Mouse (Mus musculus) hindbrain, embryonic 16.5 days (tissue): Measurements from ENCODE around the gene Tepsin. TPM values are rescaled to one million over a fixed set of nuclear protein-coding genes. Genes with fewer than 3 reads are reported as not detected.

Experiments
- ATAC-seq: fragments of 200-750 bp; cut with Nextera tagmentation; 2 replicates; pipeline ENCODE4 v1.8.0; 2017; ENCODE audit warnings: moderate TSS enrichment, moderate library complexity
- H3K27ac ChIP-seq: fragments of 300-500 bp; sonication (generic); 2 replicates; pipeline ENCODE4 v1.5.1; 2014; ENCODE audit warnings: low read depth, mild to moderate bottlenecking, control low read depth, low read length, moderate library complexity
- H3K27me3 ChIP-seq: fragments of 300-500 bp; sonication (generic); replicated peaks from 2 replicates; pipeline ENCODE4 v1.6.1; 2014; ENCODE audit warnings: low read length; ENCODE audit not compliant: control insufficient read depth, insufficient read depth
- H3K36me3 ChIP-seq: fragments of 300-500 bp; sonication (generic); 2 replicates; pipeline ENCODE4 v1.6.1; 2014; ENCODE audit warnings: mild to moderate bottlenecking, low read length, moderate library complexity, mixed read lengths; ENCODE audit not compliant: control insufficient read depth, insufficient read depth
- H3K4me1 ChIP-seq: fragments of 300-500 bp; sonication (generic); 2 replicates; pipeline ENCODE4 v1.6.1; 2014; ENCODE audit warnings: low read depth, low read length; ENCODE audit not compliant: control insufficient read depth, insufficient read depth
- H3K4me2 ChIP-seq: fragments of 300-500 bp; sonication (generic); 2 replicates; pipeline ENCODE4 v1.6.1; 2014; ENCODE audit warnings: mild to moderate bottlenecking, low read length, control low read depth, moderate library complexity
- H3K4me3 ChIP-seq: fragments of 300-500 bp; sonication (generic); 2 replicates; pipeline ENCODE4 v1.5.1; 2014; ENCODE audit warnings: mild to moderate bottlenecking, low read length, control low read depth, moderate library complexity
- H3K9ac ChIP-seq: fragments of 300-500 bp; sonication (generic); 2 replicates; pipeline ENCODE4 v1.6.1; 2014; ENCODE audit warnings: low read depth, mild to moderate bottlenecking, control low read depth, low read length, moderate library complexity
- H3K9me3 ChIP-seq: fragments of 300-500 bp; sonication (generic); 2 replicates; pipeline ENCODE4 v1.6.1; 2014; ENCODE audit warnings: mild to moderate bottlenecking, low read length, moderate library complexity; ENCODE audit not compliant: control insufficient read depth
- WGBS: fragments of 180-500 bp; shearing (Covaris S2); extraction: QIAGEN DNeasy Blood & Tissue Kit; methylation state at CpG from one replicate; pipeline ENCODE4 v1.1.7; 2014; 5-methylcytosine and 5-hydroxymethylcytosine counted together
- polyA plus RNA-seq: library from polyadenylated mRNA; unstranded; fragments of >200 nt; fragmentation: Nextera tagmentation; extraction: Ambion mirVana; gene quantifications from 2 replicates; pipeline ENCODE4 v1.2.1, GENCODE M21; 2015

The Tepsin gene
- polyA plus RNA-seq, 1 experiment from 2014 or later = 20.5 TPM

DNA sequence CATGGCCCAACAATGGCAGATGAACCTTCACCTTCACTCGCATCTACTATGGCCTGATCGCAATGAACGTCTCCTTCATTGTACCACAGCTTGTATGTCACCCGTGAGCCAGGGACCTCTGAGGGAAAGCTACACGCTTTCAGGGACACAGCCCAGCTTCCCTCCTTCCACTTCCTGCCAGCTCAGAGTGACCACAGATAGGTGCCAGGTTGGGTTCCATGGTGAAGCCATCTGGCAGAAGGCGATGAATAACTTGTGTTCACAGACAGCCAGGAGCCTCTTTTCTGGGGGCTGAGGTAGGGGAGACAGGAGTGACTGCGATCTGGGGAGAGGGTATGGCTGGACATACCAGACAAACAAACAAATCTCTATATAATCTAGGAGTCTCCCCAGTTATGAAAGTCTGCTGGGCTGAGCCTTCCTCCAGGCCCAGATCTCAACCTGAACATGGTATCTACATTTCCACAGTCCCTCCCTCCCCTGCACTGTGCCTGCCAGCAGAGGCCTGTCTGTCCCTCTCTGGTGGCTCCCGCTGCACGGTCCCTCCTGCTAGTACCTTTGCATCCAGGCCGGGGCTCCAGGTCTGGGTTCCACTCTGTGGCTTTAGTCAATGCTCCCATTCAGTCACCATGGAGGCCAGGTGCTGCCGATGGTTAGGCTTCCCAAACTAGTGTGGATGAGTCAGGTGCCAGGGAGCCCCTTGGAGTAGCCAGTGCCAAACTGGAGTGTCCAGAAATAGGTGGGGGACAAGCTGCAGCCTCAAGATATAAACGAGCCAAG is 42.4 kb downstream of the Tepsin start:
- no peak for ATAC-seq

DNA sequence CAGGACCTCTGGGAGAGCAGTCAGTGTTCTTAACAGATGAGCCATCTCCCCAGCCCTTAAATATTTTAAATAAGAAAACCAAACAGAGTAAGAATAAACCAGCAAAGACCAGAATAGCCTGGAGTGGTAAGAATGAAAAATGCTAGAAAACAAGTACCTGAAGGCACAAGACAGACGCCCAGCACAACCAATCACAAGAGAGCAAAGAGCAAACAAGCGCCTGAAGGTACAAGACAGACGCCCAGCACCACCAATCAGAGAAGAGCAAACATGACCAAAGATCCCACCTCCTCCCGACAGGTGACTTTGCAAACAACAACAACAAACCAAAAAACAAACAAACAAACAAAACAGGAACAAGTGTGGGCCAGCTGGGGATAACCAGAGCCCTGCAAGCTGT is 44.7 kb downstream of the Tepsin start:
- Histone ChIP-seq H3K27me3 (no peaks in the 10 kb centered on the region), H3K9ac (no peak overlapping the region), H3K4me3 (no peak overlapping the region), H3K4me1 (peaks cover 15% of the 10 kb centered on the region; the same call in 1 of the 2 replicates), H3K27ac (no peak overlapping the region), H3K9me3 (no peaks in the 10 kb centered on the region), H3K4me2 (no peak overlapping the region), H3K36me3 (no peaks in the 10 kb centered on the region)
- ATAC-seq = no peak
- WGBS = 80% methylated on average over 4 of the region's 4 CpGs

More for the DNA sequence above, 42.4 kb downstream of the Tepsin start:
- Histone ChIP-seq H3K4me1 (peaks cover 9% of the 10 kb centered on the region; the same call in 1 of the 2 replicates), H3K4me2 (no peak overlapping the region), H3K36me3 (no peaks in the 10 kb centered on the region), H3K4me3 (no peak overlapping the region), H3K27me3 (no peaks in the 10 kb centered on the region), H3K27ac (no peak overlapping the region), H3K9me3 (no peaks in the 10 kb centered on the region), H3K9ac (no peak overlapping the region)
- WGBS = 78% methylated on average over 12 of the region's 12 CpGs

DNA sequence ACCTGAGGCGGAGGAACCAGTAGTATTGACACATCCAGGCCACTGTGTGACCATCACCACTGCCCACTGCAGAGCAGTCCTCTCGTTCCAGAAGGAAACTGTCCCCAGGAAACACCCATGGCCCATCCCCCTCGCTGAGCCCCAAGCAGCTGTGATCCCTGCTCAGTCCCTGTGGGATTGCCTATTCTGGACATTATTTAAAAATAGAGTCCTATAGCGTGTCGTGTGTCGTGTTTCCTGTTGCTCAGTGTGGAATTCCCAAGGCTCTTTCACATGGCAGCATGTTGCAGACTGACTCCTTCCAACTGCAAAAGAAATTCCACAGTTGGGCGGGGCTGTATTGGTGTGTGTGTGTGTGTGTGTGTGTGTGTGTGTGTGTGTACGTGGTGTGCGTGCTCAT is 46.3 kb downstream of the Tepsin start:
- Histone ChIP-seq H3K27me3 (no peaks in the 10 kb centered on the region), H3K9ac (no peak overlapping the region), H3K27ac (no peak overlapping the region), H3K4me3 (no peak overlapping the region), H3K4me1 (peaks cover 29% of the 10 kb centered on the region), H3K9me3 (no peaks in the 10 kb centered on the region), H3K36me3 (no peaks in the 10 kb centered on the region), H3K4me2 (no peak overlapping the region)
- 71% methylated on average over 9 of the region's 9 CpGs for WGBS
- ATAC-seq = no peak

DNA sequence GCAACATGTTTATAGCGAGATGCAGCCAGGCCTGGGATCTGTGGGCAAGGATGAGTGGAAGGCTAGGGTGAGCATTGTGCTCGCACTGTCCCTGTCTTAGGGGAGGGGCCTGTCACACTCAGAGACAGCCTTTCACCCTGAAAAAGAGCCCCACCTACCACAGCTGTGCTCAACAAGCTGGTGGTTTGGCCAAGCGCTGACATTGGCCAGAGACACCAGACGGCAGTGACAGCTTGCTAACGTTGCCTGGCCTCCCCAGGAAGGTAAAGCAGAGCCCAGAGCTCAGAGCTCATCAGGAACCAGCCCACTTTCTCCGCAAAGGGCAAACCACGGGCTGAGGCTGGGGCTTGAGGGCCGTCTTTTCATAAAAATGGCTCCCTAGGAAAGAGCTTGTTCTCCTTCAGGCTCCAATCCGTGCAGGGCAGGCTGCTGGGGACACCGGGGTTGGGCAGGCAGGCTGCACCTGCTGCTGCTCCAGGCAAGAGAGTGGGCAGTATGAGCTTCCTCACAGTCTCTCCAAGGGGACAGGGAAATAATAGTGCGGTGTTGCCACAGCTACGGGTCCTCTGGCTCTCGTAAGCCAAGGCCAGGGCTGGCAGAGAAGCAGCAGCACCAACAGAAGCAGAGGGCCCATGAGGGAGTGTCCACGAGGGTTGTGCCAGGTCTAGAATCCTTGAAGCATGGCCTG is 47.3 kb downstream of the Tepsin start:
- peak; percentile 43 for ATAC-seq
- H3K27me3 ChIP-seq = no peaks in the 10 kb centered on the region
- 35% methylated on average over 14 of the region's 14 CpGs for WGBS
- H3K9ac ChIP-seq = 0 out of 2 replicates have a peak overlapping the region, but pooled peaks have one; percentile 1
- peaks cover 29% of the 10 kb centered on the region for H3K4me1 ChIP-seq
- no peaks in the 10 kb centered on the region for H3K36me3 ChIP-seq
- peak overlapping the region; percentile 52 for H3K27ac ChIP-seq
- no peaks in the 10 kb centered on the region for H3K9me3 ChIP-seq
- no peak overlapping the region for H3K4me3 ChIP-seq
- H3K4me2 ChIP-seq = no peak overlapping the region

DNA sequence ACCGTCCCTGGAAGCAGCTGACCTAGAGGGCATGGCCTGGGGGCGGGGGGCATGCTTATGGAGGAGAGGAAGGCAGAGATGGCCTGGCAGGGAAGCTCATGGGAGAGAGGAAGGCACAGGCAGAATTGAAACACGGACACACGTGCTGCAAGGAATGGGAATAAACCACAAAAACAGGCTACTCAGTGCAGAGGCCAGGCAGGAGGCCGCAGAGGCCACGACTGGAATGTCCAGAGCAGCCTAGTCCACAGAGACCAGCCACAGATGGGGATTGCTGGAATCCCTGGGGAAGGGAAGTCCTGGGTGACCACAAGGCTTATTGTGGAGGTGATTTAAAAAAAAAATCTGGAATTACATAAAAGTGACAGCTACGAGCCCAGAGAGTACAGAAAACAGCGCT is 49.5 kb downstream of the Tepsin start:
- peaks cover 49% of the 10 kb centered on the region for H3K4me1 ChIP-seq
- H3K27me3 ChIP-seq = no peaks in the 10 kb centered on the region
- no peak overlapping the region; the same call in 1 of the 2 replicates for H3K9ac ChIP-seq
- H3K27ac ChIP-seq = no peak overlapping the region
- no peaks in the 10 kb centered on the region for H3K9me3 ChIP-seq
- no peak overlapping the region for H3K4me3 ChIP-seq
- 85% methylated on average over 8 of the region's 8 CpGs for WGBS
- no peak for ATAC-seq
- H3K4me2 ChIP-seq = no peak overlapping the region; the same call in 1 of the 2 replicates
- no peaks in the 10 kb centered on the region for H3K36me3 ChIP-seq

DNA sequence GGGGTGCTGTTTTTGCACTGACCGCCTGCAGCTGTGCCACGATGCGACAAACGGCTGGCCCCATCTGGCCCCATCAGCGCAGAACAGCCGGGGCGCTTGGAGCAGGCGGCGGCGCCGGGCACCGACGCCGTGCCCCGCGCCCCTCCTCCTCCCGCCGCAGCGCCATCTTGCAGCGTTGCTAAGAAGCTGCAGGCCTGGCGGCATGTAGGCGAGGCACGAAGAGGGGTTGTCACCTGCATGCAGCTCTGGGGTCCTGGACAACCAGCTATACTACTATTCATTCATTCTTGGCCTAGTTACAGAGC is 50.3 kb downstream of the Tepsin start:
- 0 out of 2 replicates have a peak, but pooled peaks have one; percentile 12 for ATAC-seq
- WGBS = 4% methylated on average over 7 of the region's 23 CpGs

DNA sequence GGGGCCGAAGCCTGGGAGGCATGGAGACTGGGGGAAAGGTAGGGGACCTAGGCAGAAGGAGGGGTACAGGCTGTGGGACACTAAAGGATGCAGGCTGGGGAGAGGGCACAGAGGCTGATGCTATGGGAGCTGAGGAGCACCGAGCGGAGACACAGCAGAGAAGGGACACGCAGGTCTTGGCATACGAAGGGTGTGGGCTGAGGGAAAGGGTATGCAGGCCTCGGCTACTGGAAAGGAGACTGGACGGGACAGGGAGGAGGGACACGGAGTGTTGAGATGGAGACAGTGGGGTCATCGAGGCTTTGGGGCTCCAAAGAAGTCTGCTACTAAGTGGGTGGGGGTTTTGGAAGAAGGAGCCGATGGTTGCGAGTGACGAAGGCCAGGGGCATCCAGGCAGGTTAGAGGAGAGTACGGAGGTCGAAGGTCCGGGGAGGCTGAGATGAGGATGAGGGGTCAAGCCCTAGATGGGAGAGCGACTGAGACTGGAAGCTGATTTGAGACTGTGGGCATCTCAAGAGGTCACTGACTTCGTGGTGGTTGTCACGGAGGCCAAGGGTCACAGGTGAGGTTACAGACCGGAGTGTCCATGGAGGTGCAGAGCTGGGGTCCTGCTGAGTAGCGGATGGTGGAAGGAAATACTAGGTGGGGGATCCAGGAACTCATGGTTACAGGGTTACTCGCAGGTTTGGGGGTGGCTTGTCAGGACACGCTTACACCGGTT is 50.8 kb downstream of the Tepsin start:
- H3K27ac ChIP-seq = peak overlapping the region; percentile 90
- 0 out of 2 replicates have a peak, but pooled peaks have one; percentile 14 for ATAC-seq
- H3K36me3 ChIP-seq = no peaks in the 10 kb centered on the region
- H3K4me2 ChIP-seq = peak overlapping the region; percentile 87
- peaks cover 49% of the 10 kb centered on the region for H3K4me1 ChIP-seq
- no peaks in the 10 kb centered on the region for H3K27me3 ChIP-seq
- no peaks in the 10 kb centered on the region for H3K9me3 ChIP-seq
- WGBS = 10% methylated on average over 23 of the region's 23 CpGs
- peak overlapping the region; percentile 69 for H3K4me3 ChIP-seq
- H3K9ac ChIP-seq = peak overlapping the region; percentile 92

More for the DNA sequence above, 50.3 kb downstream of the Tepsin start:
- no peaks in the 10 kb centered on the region for H3K36me3 ChIP-seq
- peak overlapping the region; percentile 90 for H3K27ac ChIP-seq
- no peaks in the 10 kb centered on the region for H3K9me3 ChIP-seq
- peak overlapping the region; percentile 92 for H3K9ac ChIP-seq
- peaks cover 49% of the 10 kb centered on the region for H3K4me1 ChIP-seq
- H3K4me3 ChIP-seq = peak overlapping the region; percentile 69
- peak overlapping the region; percentile 87 for H3K4me2 ChIP-seq
- no peaks in the 10 kb centered on the region for H3K27me3 ChIP-seq

DNA sequence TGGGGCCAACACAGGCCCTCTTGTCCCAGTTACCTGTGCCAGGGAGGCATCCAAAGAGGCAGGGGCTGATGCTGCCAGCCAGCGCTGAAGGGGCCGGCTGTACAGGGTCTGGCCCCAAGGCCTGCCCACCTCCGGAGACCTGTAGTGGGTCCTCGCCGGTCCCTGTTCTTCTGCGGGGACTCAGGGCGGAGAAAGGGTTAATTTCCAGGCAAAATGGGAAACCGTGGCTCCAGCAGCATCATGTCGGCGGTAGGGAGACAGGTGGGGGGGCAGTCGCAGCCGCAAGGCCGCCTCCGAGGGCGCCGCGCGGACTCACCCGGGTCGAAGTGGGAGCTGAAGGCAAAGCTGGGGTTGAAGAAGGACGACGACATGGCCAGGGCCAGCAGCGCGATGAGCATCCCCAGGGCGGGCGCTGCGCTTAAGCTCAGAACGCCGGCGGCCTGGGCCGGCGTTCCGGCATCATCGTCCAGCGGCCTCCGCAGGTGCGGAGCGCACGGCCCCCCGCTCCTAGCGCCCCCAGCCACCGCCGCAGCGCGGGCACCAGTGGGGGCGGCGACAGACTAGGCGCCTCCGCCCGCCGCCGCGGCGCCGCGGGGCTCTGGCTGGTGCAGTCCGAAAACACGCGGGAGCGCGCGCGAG is 51.9 kb downstream of the Tepsin start, which contains the start of gene Aatk:
Gene Aatk (minus strand): TSS at position 615 of the 639 bp plus-strand sequence.
- no peak for ATAC-seq
- Histone ChIP-seq H3K4me2 (peak within 1 kb of the TSS; percentile 87), H3K27me3 (no peaks in the 10 kb centered on the region), H3K9me3 (no peaks in the 10 kb centered on the region), H3K4me1 (peaks cover 45% of the 10 kb centered on the region), H3K36me3 (no peaks in the 10 kb centered on the region), H3K27ac (peak within 1 kb of the TSS; percentile 90), H3K4me3 (peak within 1 kb of the TSS; percentile 69), H3K9ac (peak within 1 kb of the TSS; percentile 92)
- 1% methylated on average over 62 of the region's 63 CpGs for whole genome bisulfite sequencing
